Mouse (Mus musculus): Measurements from ENCODE around the gene Mnt. TPM values are rescaled to one million over a fixed set of nuclear protein-coding genes. Genes with fewer than 3 reads are reported as not detected.

The Mnt gene
- 4.3 and 4.4 TPM in 2 replicates for polyA plus RNA-seq (2014; fragmentation: Nextera tagmentation; extraction: Ambion mirVana)

DNA sequence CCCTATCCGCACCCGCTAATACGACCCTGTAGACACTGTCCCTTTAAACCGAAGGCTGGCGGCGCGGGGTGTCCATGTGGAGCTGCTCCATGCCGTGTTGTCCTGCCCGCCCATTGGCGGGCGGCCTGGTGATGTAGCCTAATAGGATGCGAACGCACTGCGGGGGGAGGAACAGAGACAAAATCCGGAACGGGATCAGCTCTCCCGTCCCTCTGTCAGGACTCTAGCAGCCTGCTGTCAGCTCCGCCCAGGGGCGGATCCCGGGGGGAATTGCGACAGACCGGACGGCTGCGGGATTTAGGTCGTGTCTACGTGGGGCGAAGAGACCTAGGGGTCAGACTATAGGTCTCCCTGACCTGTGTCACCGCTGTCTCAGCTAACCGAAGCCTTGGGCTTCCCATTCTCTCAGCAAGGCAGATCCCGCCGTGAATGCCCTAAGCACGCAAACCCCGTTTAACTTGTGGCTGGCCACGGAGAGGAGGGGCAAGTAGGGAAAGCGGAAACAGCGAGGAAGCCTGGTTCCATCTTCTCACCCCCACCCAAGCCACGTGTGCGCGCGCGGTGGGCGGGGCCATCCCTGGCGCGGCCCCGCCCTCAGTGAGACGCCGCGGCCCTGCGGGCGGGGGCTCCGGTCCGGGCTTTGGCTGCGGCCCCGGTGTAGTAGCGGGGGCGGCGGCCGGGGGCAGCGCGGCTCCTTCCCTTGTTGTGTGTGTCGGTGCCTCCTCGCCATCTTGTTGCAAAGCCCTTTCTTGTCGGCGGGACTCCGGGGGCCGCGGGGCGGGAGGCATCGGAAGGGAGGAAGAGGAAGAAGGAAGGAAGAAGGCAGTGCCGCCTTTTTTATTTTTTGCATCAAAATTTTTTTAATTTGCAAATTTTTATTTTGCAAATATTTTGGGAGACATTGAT lies at the start of gene Mnt:
Gene Mnt, plus strand, starts transcription at position 665 of the 906 bp plus-strand sequence.
- TF ChIP-seq CTCF (IDR thresholded peaks at IDR 0.05; ENCODE audit: low read depth): 0 out of 2 replicates have a peak, but pooled peaks have one; percentile 12
- Histone ChIP-seq H3K27ac (ENCODE audit: low read depth) (peak within 1 kb of the TSS; percentile 96), H3K4me3 (ENCODE audit: low read depth, low read length) (peak within 1 kb of the TSS; percentile 79), H3K4me1 (ENCODE audit: insufficient read depth) (peaks cover 16% of the 10 kb centered on the region), H3K27me3 (ENCODE audit: insufficient read depth, low read length) (no peaks in the 10 kb centered on the region), H3K4me2 (peak within 1 kb of the TSS; percentile 95), H3K9ac (peak within 1 kb of the TSS; percentile 79), H3K9me3 (ENCODE audit: low read depth, low read length) (no peaks in the 10 kb centered on the region), H3K36me3 (ENCODE audit: insufficient read depth) (no peaks in the 10 kb centered on the region)
- DNase-seq (peak; percentile 99), ATAC-seq (ENCODE audit: insufficient read depth) (peak; percentile 90)
- under 1% methylated on average over 70 of the region's 70 CpGs for WGBS

DNA sequence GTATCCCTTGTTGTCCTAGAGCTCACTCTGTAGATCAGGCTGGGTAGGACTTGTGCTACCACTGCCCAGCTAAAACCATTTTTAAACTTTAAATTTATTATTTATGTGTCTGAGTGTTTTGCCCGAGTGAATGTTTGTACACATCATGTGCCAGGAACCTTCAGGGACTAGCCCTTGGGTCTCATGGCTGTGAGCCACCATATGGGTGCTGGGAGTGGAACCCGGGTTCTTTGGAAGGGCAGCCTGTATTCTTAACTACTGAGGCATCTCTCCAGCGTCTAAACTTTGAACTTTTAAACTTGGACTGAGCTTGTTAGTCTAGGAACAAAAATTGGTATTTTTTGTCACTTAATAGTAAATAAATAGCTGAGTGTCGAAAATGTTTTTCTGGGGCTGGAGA lies 37.8 kb upstream of the Mnt start:
- H3K9ac ChIP-seq: no peak overlapping the region
- WGBS: 92% methylated on average over 4 of the region's 4 CpGs
- no peaks in the 10 kb centered on the region for H3K9me3 ChIP-seq (ENCODE audit: low read depth, low read length)
- H3K27ac ChIP-seq (ENCODE audit: low read depth): no peak overlapping the region
- DNase-seq: no peak
- H3K4me1 ChIP-seq (ENCODE audit: insufficient read depth): no peaks in the 10 kb centered on the region
- ATAC-seq (ENCODE audit: insufficient read depth): no peak
- no peaks in the 10 kb centered on the region for H3K27me3 ChIP-seq (ENCODE audit: insufficient read depth, low read length)
- TF ChIP-seq CTCF (IDR thresholded peaks at IDR 0.05; ENCODE audit: low read depth): no peak
- no peak overlapping the region for H3K4me2 ChIP-seq
- no peak overlapping the region for H3K4me3 ChIP-seq (ENCODE audit: low read depth, low read length)
- peaks cover 83% of the 10 kb centered on the region for H3K36me3 ChIP-seq (ENCODE audit: insufficient read depth)

- no peak overlapping the region for H3K27ac ChIP-seq (ENCODE audit: low read depth)
- H3K9ac ChIP-seq: no peak overlapping the region
- no peak for ATAC-seq (ENCODE audit: insufficient read depth)
- H3K4me2 ChIP-seq: no peak overlapping the region
- no peaks in the 10 kb centered on the region for H3K9me3 ChIP-seq (ENCODE audit: low read depth, low read length)
- no peak overlapping the region for H3K4me3 ChIP-seq (ENCODE audit: low read depth, low read length)
- DNase-seq: no peak
- no peak for TF ChIP-seq CTCF (IDR thresholded peaks at IDR 0.05; ENCODE audit: low read depth)
- H3K4me1 ChIP-seq (ENCODE audit: insufficient read depth): no peaks in the 10 kb centered on the region
- WGBS: 85% methylated on average over 4 of the region's 4 CpGs
- no peaks in the 10 kb centered on the region for H3K27me3 ChIP-seq (ENCODE audit: insufficient read depth, low read length)
- peaks cover 70% of the 10 kb centered on the region for H3K36me3 ChIP-seq (ENCODE audit: insufficient read depth)
Measured at GRCm38 (mm10) chr11:74800658-74801057, 30.1 kb upstream of the Mnt start.

DNA sequence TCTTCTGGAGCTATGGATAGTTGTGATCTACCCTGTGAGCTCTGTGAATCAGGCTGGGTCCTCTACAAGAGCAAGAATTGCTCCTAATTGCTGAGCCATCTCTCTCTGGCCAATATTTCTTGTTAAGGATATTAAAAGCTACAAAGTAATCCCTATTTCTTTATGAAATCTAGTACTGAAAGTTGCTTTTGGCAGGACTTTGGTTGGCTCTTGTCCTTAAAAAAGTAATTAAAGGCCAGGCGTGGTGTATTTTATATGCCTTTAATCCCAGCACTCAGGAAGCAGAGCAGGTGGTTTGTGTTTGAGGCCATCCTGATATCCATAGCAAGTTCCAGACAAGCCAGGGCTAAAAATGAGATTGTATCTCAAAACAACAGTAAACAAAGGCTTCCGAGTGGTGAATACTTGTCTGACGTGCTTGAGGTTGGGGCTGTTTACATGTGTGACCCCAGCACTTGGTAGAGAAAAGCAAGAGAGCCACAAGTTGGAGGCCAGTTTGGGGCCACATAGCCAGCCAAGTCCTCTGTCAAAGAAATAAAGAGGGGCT lies 26.6 kb upstream of the Mnt start:
- Histone ChIP-seq H3K4me1 (ENCODE audit: insufficient read depth) (no peaks in the 10 kb centered on the region), H3K4me3 (ENCODE audit: low read depth, low read length) (no peak overlapping the region), H3K36me3 (ENCODE audit: insufficient read depth) (peaks cover 64% of the 10 kb centered on the region), H3K9ac (no peak overlapping the region), H3K4me2 (no peak overlapping the region), H3K9me3 (ENCODE audit: low read depth, low read length) (no peaks in the 10 kb centered on the region), H3K27me3 (ENCODE audit: insufficient read depth, low read length) (no peaks in the 10 kb centered on the region), H3K27ac (ENCODE audit: low read depth) (no peak overlapping the region)
- ATAC-seq (ENCODE audit: insufficient read depth) (no peak), DNase-seq (no peak)
- WGBS: 73% methylated on average over 3 of the region's 3 CpGs
- no peak for TF ChIP-seq CTCF (IDR thresholded peaks at IDR 0.05; ENCODE audit: low read depth)

- no peak overlapping the region for H3K27ac ChIP-seq (ENCODE audit: low read depth)
- H3K4me2 ChIP-seq: no peak overlapping the region
- H3K9me3 ChIP-seq (ENCODE audit: low read depth, low read length): no peaks in the 10 kb centered on the region
- no peaks in the 10 kb centered on the region for H3K27me3 ChIP-seq (ENCODE audit: insufficient read depth, low read length)
- TF ChIP-seq CTCF (IDR thresholded peaks at IDR 0.05; ENCODE audit: low read depth): no peak
- H3K36me3 ChIP-seq (ENCODE audit: insufficient read depth): peaks cover 57% of the 10 kb centered on the region
- H3K4me1 ChIP-seq (ENCODE audit: insufficient read depth): no peaks in the 10 kb centered on the region
- WGBS: 81% methylated on average over 6 of the region's 6 CpGs
- ATAC-seq (ENCODE audit: insufficient read depth) (no peak), DNase-seq (peak; percentile 70)
- no peak overlapping the region for H3K4me3 ChIP-seq (ENCODE audit: low read depth, low read length)
- H3K9ac ChIP-seq: no peak overlapping the region
Measured at GRCm38 (mm10) chr11:74807246-74807882, 23.4 kb upstream of the Mnt start.

DNA sequence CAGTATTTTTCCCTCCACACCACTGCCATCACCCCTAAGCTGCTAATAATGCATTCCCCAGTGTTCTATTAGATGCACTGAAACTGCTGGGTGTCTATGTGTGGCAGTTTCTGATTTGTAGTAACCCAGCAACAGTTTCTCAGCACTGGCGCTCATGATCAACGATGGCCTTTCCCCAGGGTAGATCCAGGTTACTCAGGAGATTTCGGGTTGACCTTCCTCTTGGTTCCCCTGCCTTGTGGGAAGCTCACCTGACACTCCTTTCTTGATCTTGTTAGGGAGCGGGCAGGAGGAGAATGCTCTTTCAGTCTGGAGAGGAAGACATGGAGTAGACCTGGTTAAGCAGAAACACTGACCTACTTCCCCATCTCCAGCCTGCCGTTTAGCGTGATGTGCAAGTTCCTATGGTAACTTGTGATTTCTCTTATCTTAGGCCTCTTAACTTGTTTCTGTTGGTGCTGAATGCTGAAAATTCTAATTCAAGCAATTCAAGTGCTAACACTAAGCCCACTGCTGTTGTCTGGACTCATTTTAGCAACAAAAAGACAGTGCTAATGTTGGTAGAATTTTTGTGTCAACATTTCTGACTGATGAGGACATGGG lies 22.4 kb upstream of the Mnt start:
- no peak for TF ChIP-seq CTCF (IDR thresholded peaks at IDR 0.05; ENCODE audit: low read depth)
- WGBS: 90% methylated on average over 6 of the region's 6 CpGs
- Histone ChIP-seq H3K4me2 (no peak overlapping the region), H3K4me3 (ENCODE audit: low read depth, low read length) (no peak overlapping the region), H3K4me1 (ENCODE audit: insufficient read depth) (no peaks in the 10 kb centered on the region), H3K9me3 (ENCODE audit: low read depth, low read length) (no peaks in the 10 kb centered on the region), H3K9ac (no peak overlapping the region), H3K27me3 (ENCODE audit: insufficient read depth, low read length) (no peaks in the 10 kb centered on the region), H3K36me3 (ENCODE audit: insufficient read depth) (peaks cover 56% of the 10 kb centered on the region), H3K27ac (ENCODE audit: low read depth) (no peak overlapping the region)
- no peak for DNase-seq
- ATAC-seq (ENCODE audit: insufficient read depth): no peak
